Mouse (Mus musculus): Measurements from ENCODE around the gene C77080.

C77080 gene
- long read RNA-seq, experiment 1, partial matches to known transcripts = 0 of 3 reads
- long read RNA-seq, experiment 1, other reads (novel, unspliced or antisense) = 3 of 3 reads
- long read RNA-seq, experiment 2, partial matches to known transcripts = 1 of 2 reads
- long read RNA-seq, experiment 2, other reads (novel, unspliced or antisense) = 1 of 2 reads

- intact Hi-C loops (cut with DNase I) = no loop called here
Measured at GRCm38 (mm10) chr4:129261196-129261595, at the start of gene C77080. TSS of gene C77080 (minus strand) at chr4:129261404.

- intact Hi-C loops (cut with DNase I) = no loop called here
Measured at GRCm38 (mm10) chr4:129307936-129308335, 46.7 kb upstream of the C77080 start.

GRCm38 (mm10) chr4:129304306-129304705 is 43.1 kb upstream of the C77080 start:
- intact Hi-C loops (cut with DNase I) = no loop called here

- intact Hi-C loops (cut with DNase I) = no loop called here
Measured at GRCm38 (mm10) chr4:129303816-129304215, 42.6 kb upstream of the C77080 start.

GRCm38 (mm10) chr4:129303401-129303800 is 42.2 kb upstream of the C77080 start:
- intact Hi-C loops (cut with DNase I) = no loop called here

- intact Hi-C loops (cut with DNase I) = no loop called here
Measured at GRCm38 (mm10) chr4:129299121-129299520, 37.9 kb upstream of the C77080 start.

GRCm38 (mm10) chr4:129297724-129298123 is 36.5 kb upstream of the C77080 start:
- intact Hi-C loops (cut with DNase I) = no loop called here

- intact Hi-C loops (cut with DNase I) = no loop called here
Measured at GRCm38 (mm10) chr4:129296066-129296465, 34.9 kb upstream of the C77080 start.

GRCm38 (mm10) chr4:129295188-129295587 is 34.0 kb upstream of the C77080 start:
- intact Hi-C loops (cut with DNase I) = no loop called here

- intact Hi-C loops (cut with DNase I) = no loop called here
Measured at GRCm38 (mm10) chr4:129293702-129294101, 32.5 kb upstream of the C77080 start.

GRCm38 (mm10) chr4:129292831-129293230 is 31.6 kb upstream of the C77080 start:
- intact Hi-C loops (cut with DNase I) = no loop called here

- intact Hi-C loops (cut with DNase I) = no loop called here
Measured at GRCm38 (mm10) chr4:129289671-129290070, 28.5 kb upstream of the C77080 start.

GRCm38 (mm10) chr4:129288067-129288466 is 26.9 kb upstream of the C77080 start:
- intact Hi-C loops (cut with DNase I) = no loop called here

GRCm38 (mm10) chr4:129287472-129287981 is 26.3 kb upstream of the C77080 start, which contains the start of gene Sync:
TSS of gene Sync (plus strand) at chr4:129287617.
- intact Hi-C loops (cut with DNase I) = no loop called here

GRCm38 (mm10) chr4:129286683-129287471 is 25.7 kb upstream of the C77080 start:
- intact Hi-C loops (cut with DNase I) = no loop called here

- intact Hi-C loops (cut with DNase I) = no loop called here
Measured at GRCm38 (mm10) chr4:129286001-129286682, 24.9 kb upstream of the C77080 start.

- intact Hi-C loops (cut with DNase I) = loop anchor here (5.0 kb wide), 1 partner anchor 152 kb away; no protein-coding TSS in a partner anchor
Measured at GRCm38 (mm10) chr4:129284685-129285084, 23.5 kb upstream of the C77080 start.

- intact Hi-C loops (cut with DNase I) = loop anchor here (5.0 kb wide), 1 partner anchor 151 kb away; no protein-coding TSS in a partner anchor
Measured at GRCm38 (mm10) chr4:129283226-129283625, 22.0 kb upstream of the C77080 start.

GRCm38 (mm10) chr4:129282786-129283185 is 21.6 kb upstream of the C77080 start:
- intact Hi-C loops (cut with DNase I) = loop anchor here (5.0 kb wide), 1 partner anchor 150 kb away; no protein-coding TSS in a partner anchor

- intact Hi-C loops (cut with DNase I) = no loop called here
Measured at GRCm38 (mm10) chr4:129276453-129276865, 15.3 kb upstream of the C77080 start.

- intact Hi-C loops (cut with DNase I) = no loop called here
Measured at GRCm38 (mm10) chr4:129272756-129273046, 11.5 kb upstream of the C77080 start.
